8 mouse cellular contexts compared by ENCODE assay signal in genomic region chr10:61877787-61878186, GRCm38 (mm10).
DNase-seq lines count a peak whose midpoint lies in the region; ATAC-seq and TF ChIP-seq lines count a peak whose summit lies in the region.

No protein-coding gene starts in this region.

- intact Hi-C loops in heart, adult 2 months (cut with DNase I): loop anchor here (2.0 to 10.0 kb wide), 4 partner anchors 40 to 307 kb away; no protein-coding TSS in a partner anchor

- no peaks in the 10 kb centered on the region for H3K79me2 ChIP-seq in heart, adult 2 months (replicated peaks; ENCODE audit: control insufficient read depth, insufficient read depth, low read length)

- ATAC-seq in limb, embryonic 11.5 days (ENCODE audit: insufficient number of reproducible peaks, low FRiP score, low TSS enrichment, low read depth): no peak; the same call in 1 of the 2 replicates
- ATAC-seq in midbrain, embryonic 16.5 days: peak; percentile 34; the same call in 1 of the 2 replicates
- no peak for ATAC-seq in stomach, postnatal 0 days (ENCODE audit: low FRiP score, low TSS enrichment)

- H3K4me3 ChIP-seq in heart, adult 2 months: no peak overlapping the region
- H3K4me3 ChIP-seq in kidney, adult 2 months (ENCODE audit: insufficient read depth, low read depth, low read length): no peak overlapping the region
- no peak overlapping the region for H3K4me3 ChIP-seq in limb, embryonic 11.5 days (ENCODE audit: low read depth, low read length)
- no peak overlapping the region for H3K4me3 ChIP-seq in midbrain, embryonic 16.5 days (ENCODE audit: low read depth, low read length)
- H3K4me3 ChIP-seq in stomach, postnatal 0 days (ENCODE audit: low read depth, low read length): no peak overlapping the region

- peak; percentile 95 for TF ChIP-seq CTCF in heart, adult 2 months (IDR thresholded peaks at IDR 0.05)
- TF ChIP-seq CTCF in kidney, adult 2 months (conservative IDR thresholded peaks at IDR 0.05; ENCODE audit: insufficient read depth, insufficient read length, low read depth, low read length): peak; percentile 78
- peak; percentile 96 for TF ChIP-seq CTCF in stomach, postnatal 0 days (IDR thresholded peaks at IDR 0.05; ENCODE audit: low read depth)

- H3K9me3 ChIP-seq in limb, embryonic 11.5 days (ENCODE audit: control insufficient read depth, low read length): no peaks in the 10 kb centered on the region
- H3K9me3 ChIP-seq in midbrain, embryonic 16.5 days (replicated peaks; ENCODE audit: control insufficient read depth, low read length, poor library complexity, severe bottlenecking): no peaks in the 10 kb centered on the region
- H3K9me3 ChIP-seq in stomach, postnatal 0 days (ENCODE audit: control insufficient read depth, low read length): no peaks in the 10 kb centered on the region

- no peak overlapping the region for H3K27ac ChIP-seq in heart, adult 2 months
- H3K27ac ChIP-seq in kidney, adult 2 months (ENCODE audit: insufficient read depth, low read depth, low read length): no peak overlapping the region
- no peak overlapping the region for H3K27ac ChIP-seq in limb, embryonic 11.5 days (replicated peaks; ENCODE audit: low read depth, low read length)
- H3K27ac ChIP-seq in midbrain, embryonic 16.5 days (ENCODE audit: low read length): no peak overlapping the region
- H3K27ac ChIP-seq in stomach, postnatal 0 days (replicated peaks): no peak overlapping the region

- H3K36me3 ChIP-seq in heart, adult 2 months (ENCODE audit: control insufficient read depth, insufficient read depth, low read length): no peaks in the 10 kb centered on the region
- no peaks in the 10 kb centered on the region for H3K36me3 ChIP-seq in kidney, adult 2 months (ENCODE audit: control insufficient read depth, insufficient read depth, low read length)
- no peaks in the 10 kb centered on the region for H3K36me3 ChIP-seq in limb, embryonic 11.5 days (ENCODE audit: control insufficient read depth, insufficient read depth, low read length)
- H3K36me3 ChIP-seq in midbrain, embryonic 16.5 days (ENCODE audit: control insufficient read depth, insufficient read depth, low read length): no peaks in the 10 kb centered on the region
- no peaks in the 10 kb centered on the region for H3K36me3 ChIP-seq in stomach, postnatal 0 days (ENCODE audit: control insufficient read depth, insufficient read depth, low read length)

- no peak overlapping the region for H3K4me2 ChIP-seq in limb, embryonic 11.5 days (ENCODE audit: low read depth, severe bottlenecking)
- H3K4me2 ChIP-seq in midbrain, embryonic 16.5 days (ENCODE audit: low read length): no peak overlapping the region
- H3K4me2 ChIP-seq in stomach, postnatal 0 days (replicated peaks; ENCODE audit: low read depth): no peak overlapping the region

- 12% methylated on average over 6 of the region's 6 CpGs for WGBS in heart, adult 2 months
- WGBS in kidney, adult 2 months: 11% methylated on average over 6 of the region's 6 CpGs
- 6% methylated on average over 6 of the region's 6 CpGs for WGBS in limb, embryonic 11.5 days
- 8% methylated on average over 6 of the region's 6 CpGs for WGBS in midbrain, embryonic 16.5 days
- WGBS in stomach, postnatal 0 days: 17% methylated on average over 6 of the region's 6 CpGs

- TF ChIP-seq EP300 in heart, adult 2 months (IDR thresholded peaks at IDR 0.05; ENCODE audit: insufficient read depth, low read depth, low read length): 0 out of 2 replicates have a peak, but pooled peaks have one; percentile 46
- TF ChIP-seq EP300 in stomach, postnatal 0 days (optimal IDR thresholded peaks at IDR 0.05): no peak

- H3K9ac ChIP-seq in heart, adult 2 months (ENCODE audit: low read depth, low read length): no peak overlapping the region
- no peak overlapping the region for H3K9ac ChIP-seq in limb, embryonic 11.5 days (ENCODE audit: low read length)
- no peak overlapping the region for H3K9ac ChIP-seq in midbrain, embryonic 16.5 days (ENCODE audit: low read depth, low read length)
- no peak overlapping the region for H3K9ac ChIP-seq in stomach, postnatal 0 days (ENCODE audit: low read length)

- H3K4me1 ChIP-seq in heart, adult 2 months (ENCODE audit: control insufficient read depth, insufficient read depth, low read length): no peaks in the 10 kb centered on the region
- H3K4me1 ChIP-seq in kidney, adult 2 months (ENCODE audit: control insufficient read depth, insufficient read depth, low read length): no peaks in the 10 kb centered on the region
- H3K4me1 ChIP-seq in limb, embryonic 11.5 days (ENCODE audit: control insufficient read depth, insufficient read depth, low read length): peaks cover 17% of the 10 kb centered on the region
- H3K4me1 ChIP-seq in midbrain, embryonic 16.5 days (ENCODE audit: control insufficient read depth, insufficient read depth, low read length): peaks cover 2% of the 10 kb centered on the region; the same call in 1 of the 2 replicates
- H3K4me1 ChIP-seq in stomach, postnatal 0 days (replicated peaks; ENCODE audit: control insufficient read depth, insufficient read depth): peaks cover 8% of the 10 kb centered on the region

- no peaks in the 10 kb centered on the region for H3K27me3 ChIP-seq in heart, adult 2 months (ENCODE audit: control insufficient read depth, insufficient read depth, low read length)
- no peaks in the 10 kb centered on the region for H3K27me3 ChIP-seq in kidney, adult 2 months (replicated peaks; ENCODE audit: control insufficient read depth, insufficient read depth, low read length)
- H3K27me3 ChIP-seq in limb, embryonic 11.5 days (ENCODE audit: control insufficient read depth, insufficient read depth, low read length): no peaks in the 10 kb centered on the region; the same call in 1 of the 2 replicates
- H3K27me3 ChIP-seq in midbrain, embryonic 16.5 days (ENCODE audit: control insufficient read depth, insufficient read depth, low read depth, low read length): no peaks in the 10 kb centered on the region
- no peaks in the 10 kb centered on the region for H3K27me3 ChIP-seq in stomach, postnatal 0 days (ENCODE audit: control insufficient read depth, insufficient read depth, low read length)

- no peak for TF ChIP-seq POLR2A in heart, adult 2 months (IDR thresholded peaks at IDR 0.05; ENCODE audit: insufficient read depth, low read depth, low read length)
- TF ChIP-seq POLR2A in kidney, adult 2 months (IDR thresholded peaks at IDR 0.05; ENCODE audit: low read depth, low read length): no peak

- DNase-seq in ovary, postnatal 10 days (ENCODE audit: low spot score): peak; percentile 51
- DNase-seq in ovary, adult 18-20 months (ENCODE audit: low spot score): no peak
- peak; percentile 77 for DNase-seq in embryo, embryonic 11.5 days (ENCODE audit: low read depth, low spot score)
- DNase-seq in heart, adult 2 months: peak; percentile 42 to 70
- DNase-seq in kidney, adult 2 months: peak; percentile 29
- DNase-seq in limb, embryonic 11.5 days (ENCODE audit: low spot score): peak; percentile 92
- DNase-seq in stomach, postnatal 0 days (ENCODE audit: low spot score): peak; percentile 72
